Mouse (Mus musculus) bone marrow macrophage, adult 2 months (primary cell): ENCODE results near the gene Themis2. TPM values are rescaled to one million over a fixed set of nuclear protein-coding genes. Genes with fewer than 3 reads are reported as not detected.
A peak's percentile ranks its signal among the peaks of the same experiment; 100 is the strongest.

ENCODE experiments used
- H3K27ac ChIP-seq: 2 replicates; pipeline ENCODE4 v1.5.1; 2012; ENCODE audit warnings: low read depth, low read length; ENCODE audit not compliant: insufficient read depth
- H3K4me1 ChIP-seq: 2 replicates; pipeline ENCODE4 v1.6.1; 2012; ENCODE audit warnings: low read length; ENCODE audit not compliant: control insufficient read depth, insufficient read depth
- H3K4me3 ChIP-seq: 2 replicates; pipeline ENCODE4 v1.5.1; 2012; ENCODE audit warnings: mild to moderate bottlenecking, low read length, moderate library complexity; ENCODE audit not compliant: insufficient read depth
- CTCF ChIP-seq: IDR thresholded peaks from 2 replicates; pipeline ENCODE4 v1.5.1; 2012; ENCODE audit warnings: low read depth, mild to moderate bottlenecking, low read length, moderate library complexity
- POLR2A ChIP-seq: IDR thresholded peaks from 2 replicates; pipeline ENCODE4 v1.6.1; 2012; ENCODE audit warnings: mild to moderate bottlenecking, low read depth, low read length, borderline replicate concordance
- polyA plus RNA-seq: library from polyadenylated mRNA; stranded (reverse); fragments of >200 nt; gene quantifications from 2 replicates; pipeline ENCODE4 v1.2.4, GENCODE M21; 2012; ENCODE audit not compliant: missing spikeins, insufficient read depth, insufficient read length

The Themis2 gene
- polyA plus RNA-seq, 1 experiment = 141 TPM

- Histone ChIP-seq H3K4me3 (no peak overlapping the region), H3K27ac (no peak overlapping the region), H3K4me1 (peaks cover 24% of the 10 kb centered on the region)
- TF ChIP-seq CTCF (no peak), POLR2A (no peak)
Measured at GRCm38 (mm10) chr4:132735894-132736293, 60.3 kb downstream of the Themis2 start.

GRCm38 (mm10) chr4:132735389-132735788 is 60.8 kb downstream of the Themis2 start:
- H3K4me3 ChIP-seq = no peak overlapping the region
- no peak for TF ChIP-seq CTCF
- no peak for TF ChIP-seq POLR2A
- H3K27ac ChIP-seq = no peak overlapping the region
- H3K4me1 ChIP-seq = peaks cover 24% of the 10 kb centered on the region

DNA sequence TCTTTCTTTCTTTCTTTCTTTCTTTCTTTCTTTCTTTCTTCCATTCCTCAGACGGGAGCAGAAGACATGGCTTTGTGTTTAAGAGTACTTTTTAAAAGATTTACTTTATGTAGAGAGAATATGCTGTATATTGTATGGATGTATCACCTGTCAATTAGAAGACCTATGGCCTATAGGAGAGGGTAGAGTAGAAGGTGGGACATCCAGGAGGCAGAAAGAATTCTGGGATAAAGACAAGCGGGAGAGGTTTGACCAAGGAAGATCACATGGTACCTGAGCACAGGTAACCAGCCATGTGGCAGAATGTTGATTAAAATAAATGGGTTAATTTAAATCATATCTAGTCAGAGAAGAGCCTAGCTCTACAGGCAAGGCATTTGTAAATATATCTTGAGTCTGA is 61.4 kb downstream of the Themis2 start:
- Histone ChIP-seq H3K4me3 (no peak overlapping the region), H3K4me1 (peaks cover 24% of the 10 kb centered on the region), H3K27ac (no peak overlapping the region)
- TF ChIP-seq POLR2A = no peak
- no peak for TF ChIP-seq CTCF

- peaks cover 29% of the 10 kb centered on the region for H3K4me1 ChIP-seq
- H3K4me3 ChIP-seq = no peak overlapping the region
- H3K27ac ChIP-seq = peak overlapping the region; percentile 29; the same call in 1 of the 2 replicates
- TF ChIP-seq CTCF (no peak), POLR2A (no peak)
Measured at GRCm38 (mm10) chr4:132733071-132733770, 63.0 kb downstream of the Themis2 start.

DNA sequence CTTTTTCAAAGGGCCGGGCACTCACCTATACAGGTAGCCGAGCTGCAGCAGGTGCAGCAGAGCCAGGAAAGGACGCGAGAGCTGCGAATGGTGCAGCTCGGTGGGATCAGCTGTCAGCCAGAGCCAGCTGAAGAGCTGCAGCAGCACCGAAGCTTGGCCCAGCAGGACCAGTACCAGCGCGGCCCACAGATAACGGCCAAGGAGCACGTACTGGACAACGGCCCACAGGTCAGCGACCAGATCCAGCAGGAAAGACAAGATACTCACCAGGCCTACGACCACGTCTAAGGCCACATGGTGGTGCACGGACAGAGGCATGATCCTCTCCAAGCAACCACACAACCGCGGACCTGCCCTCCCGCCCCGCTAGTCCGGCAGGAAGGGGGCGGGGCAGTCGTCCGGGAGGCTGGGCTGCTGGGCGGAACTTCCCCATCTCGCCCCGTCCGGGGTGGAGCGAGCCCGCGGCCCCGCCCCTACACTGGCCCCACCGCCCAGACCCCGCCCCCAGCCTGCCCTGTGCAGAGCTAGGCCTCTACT is 64.0 kb downstream of the Themis2 start, which contains the start of gene Xkr8:
Xkr8 (minus strand) TSS at position 399 of the 537 bp plus-strand sequence.
- H3K27ac ChIP-seq = peak within 1 kb of the TSS; percentile 29; the same call in 1 of the 2 replicates
- H3K4me1 ChIP-seq = peaks cover 30% of the 10 kb centered on the region
- H3K4me3 ChIP-seq = peak within 1 kb of the TSS; percentile 79
- no peak for TF ChIP-seq CTCF
- no peak for TF ChIP-seq POLR2A

Other genes with a start within 250 kb of the Themis2 start
- 81.4 and 91.0 TPM in 2 replicates for gene Ptafr, start 232.3 kb downstream of the Themis2 start, polyA plus RNA-seq
- gene Eya3, start 157.4 kb downstream of the Themis2 start, polyA plus RNA-seq = 37.9 and 42.5 TPM in 2 replicates
- gene Xkr8, start 63.8 kb downstream of the Themis2 start, polyA plus RNA-seq = 2.4 and 2.7 TPM in 2 replicates
- gene Smpdl3b, start 39.1 kb downstream of the Themis2 start, polyA plus RNA-seq = 8.8 and 9.1 TPM in 2 replicates
- gene Rpa2, start 28.1 kb downstream of the Themis2 start, polyA plus RNA-seq = 18.4 and 21.8 TPM in 2 replicates
- 24.3 and 28.5 TPM in 2 replicates for gene Ppp1r8, start 46.8 kb upstream of the Themis2 start, polyA plus RNA-seq
- 78.3 and 87.6 TPM in 2 replicates for gene Stx12, start 88.1 kb upstream of the Themis2 start, polyA plus RNA-seq
- gene Fam76a, start 126.2 kb upstream of the Themis2 start, polyA plus RNA-seq = 36.3 and 37.6 TPM in 2 replicates
- 24.3 and 26.0 TPM in 2 replicates for gene Fgr, start 177.7 kb upstream of the Themis2 start, polyA plus RNA-seq
- 5.5 and 8.7 TPM in 2 replicates for gene Ahdc1, start 214.9 kb upstream of the Themis2 start, polyA plus RNA-seq